Mouse (Mus musculus) kidney, adult 2 months (tissue): ENCODE results near the gene Ndufb7. TPM values are rescaled to one million over a fixed set of nuclear protein-coding genes. Genes with fewer than 3 reads are reported as not detected.
A peak's percentile ranks its signal among the peaks of the same experiment; 100 is the strongest.

Experiments
- DNase-seq: peaks from one replicate; pipeline ENCODE4 v3.0.0; 2021
- H3K27ac ChIP-seq: fragments of 200-500 bp; 2 replicates; pipeline ENCODE4 v1.5.1; 2012; ENCODE audit warnings: low read depth, low read length, control low read depth, inconsistent platforms; ENCODE audit not compliant: insufficient read depth
- H3K27me3 ChIP-seq: fragments of 200-500 bp; replicated peaks from 2 replicates; pipeline ENCODE4 v1.6.1; 2012; ENCODE audit warnings: mild to moderate bottlenecking, moderate library complexity, low read length, inconsistent platforms; ENCODE audit not compliant: control insufficient read depth, insufficient read depth
- H3K36me3 ChIP-seq: fragments of 200-500 bp; 2 replicates; pipeline ENCODE4 v1.6.1; 2012; ENCODE audit warnings: mild to moderate bottlenecking, moderate library complexity, low read length, inconsistent platforms; ENCODE audit not compliant: control insufficient read depth, insufficient read depth
- H3K4me1 ChIP-seq: fragments of 200-500 bp; 2 replicates; pipeline ENCODE4 v1.6.1; 2011; ENCODE audit warnings: low read length; ENCODE audit not compliant: control insufficient read depth, insufficient read depth
- H3K4me3 ChIP-seq: fragments of 200-500 bp; 2 replicates; pipeline ENCODE4 v1.5.1; 2011; ENCODE audit warnings: mild to moderate bottlenecking, low read depth, low read length, control low read depth; ENCODE audit not compliant: insufficient read depth
- CTCF ChIP-seq: fragments of 200-500 bp; conservative IDR thresholded peaks from 2 replicates; pipeline ENCODE4 v1.5.1; 2011; ENCODE audit warnings: low read depth, mild to moderate bottlenecking, control low read depth, low read length, moderate library complexity, mixed read lengths; ENCODE audit not compliant: insufficient read depth, insufficient read length
- POLR2A ChIP-seq: fragments of 200-500 bp; IDR thresholded peaks from one replicate; pipeline ENCODE4 v1.6.1; 2011; ENCODE audit warnings: low read depth, low read length, control low read depth
- WGBS: fragments of 180-500 bp; shearing (Covaris S2); methylation state at CpG from one replicate; pipeline ENCODE4 v1.1.7; 2018; 5-methylcytosine and 5-hydroxymethylcytosine counted together
- polyA plus RNA-seq: library from polyadenylated mRNA; depleted of rRNA; stranded (reverse); fragments of >200 nt; gene quantifications from 2 replicates; pipeline ENCODE4 v1.2.3, GENCODE M21; 2012

Ndufb7 gene
- polyA plus RNA-seq, 1 experiment: 720 TPM

- DNase-seq: no peak
- WGBS: 12% methylated on average over 9 of the region's 9 CpGs
- peak overlapping the region; percentile 86 for H3K4me3 ChIP-seq
- H3K27ac ChIP-seq: peak overlapping the region; percentile 74
- peaks cover 2% of the 10 kb centered on the region for H3K36me3 ChIP-seq
- peaks cover 11% of the 10 kb centered on the region for H3K4me1 ChIP-seq
- H3K27me3 ChIP-seq: no peaks in the 10 kb centered on the region
- TF ChIP-seq CTCF (no peak), POLR2A (no peak)
These were observed 42.6 kb downstream of the Ndufb7 start for GRCm38 (mm10) chr8:83609086-83609485.

GRCm38 (mm10) chr8:83609547-83610180 is 43.2 kb downstream of the Ndufb7 start:
- TF ChIP-seq CTCF (no peak), POLR2A (no peak)
- 75% methylated on average over 10 of the region's 10 CpGs for WGBS
- H3K27me3 ChIP-seq: no peaks in the 10 kb centered on the region
- H3K27ac ChIP-seq: no peak overlapping the region
- peak overlapping the region; percentile 86; the same call in 1 of the 2 replicates for H3K4me3 ChIP-seq
- DNase-seq: no peak
- H3K4me1 ChIP-seq: peaks cover 11% of the 10 kb centered on the region
- peaks cover 2% of the 10 kb centered on the region for H3K36me3 ChIP-seq

- Histone ChIP-seq H3K4me1 (peaks cover 11% of the 10 kb centered on the region), H3K4me3 (no peak overlapping the region), H3K27me3 (no peaks in the 10 kb centered on the region), H3K36me3 (peaks cover 2% of the 10 kb centered on the region), H3K27ac (no peak overlapping the region)
- 94% methylated on average over 4 of the region's 4 CpGs for WGBS
- TF ChIP-seq POLR2A: no peak
- TF ChIP-seq CTCF: no peak
- DNase-seq: no peak
These were observed 45.5 kb downstream of the Ndufb7 start for GRCm38 (mm10) chr8:83611921-83612320.

GRCm38 (mm10) chr8:83613695-83614094 is 47.2 kb downstream of the Ndufb7 start:
- Histone ChIP-seq H3K27me3 (no peaks in the 10 kb centered on the region), H3K4me1 (peaks cover 9% of the 10 kb centered on the region), H3K4me3 (no peak overlapping the region), H3K27ac (no peak overlapping the region), H3K36me3 (peaks cover 2% of the 10 kb centered on the region)
- TF ChIP-seq POLR2A (no peak), CTCF (no peak)
- no peak for DNase-seq
- WGBS: 93% methylated on average over 4 of the region's 4 CpGs

- no peak for DNase-seq
- Histone ChIP-seq H3K36me3 (peaks cover 2% of the 10 kb centered on the region), H3K27ac (no peak overlapping the region), H3K4me1 (no peaks in the 10 kb centered on the region), H3K27me3 (no peaks in the 10 kb centered on the region), H3K4me3 (no peak overlapping the region)
- no peak for TF ChIP-seq POLR2A
- TF ChIP-seq CTCF: no peak
These were observed 50.2 kb downstream of the Ndufb7 start for GRCm38 (mm10) chr8:83616625-83617024.

GRCm38 (mm10) chr8:83617111-83617510 is 50.6 kb downstream of the Ndufb7 start:
- WGBS: 82% methylated on average over 2 of the region's 2 CpGs
- Histone ChIP-seq H3K4me3 (no peak overlapping the region), H3K36me3 (no peaks in the 10 kb centered on the region), H3K27ac (no peak overlapping the region), H3K4me1 (no peaks in the 10 kb centered on the region), H3K27me3 (no peaks in the 10 kb centered on the region)
- TF ChIP-seq POLR2A: no peak
- DNase-seq: no peak

- no peaks in the 10 kb centered on the region for H3K4me1 ChIP-seq
- TF ChIP-seq POLR2A (no peak), CTCF (no peak)
- no peak overlapping the region for H3K27ac ChIP-seq
- WGBS: 96% methylated on average over 2 of the region's 2 CpGs
- no peaks in the 10 kb centered on the region for H3K36me3 ChIP-seq
- no peak overlapping the region for H3K4me3 ChIP-seq
- DNase-seq: no peak
- no peaks in the 10 kb centered on the region for H3K27me3 ChIP-seq
These were observed 52.1 kb downstream of the Ndufb7 start for GRCm38 (mm10) chr8:83618566-83618965.
